Mouse (Mus musculus) Muller cell, postnatal 12 days (primary cell): Measurements from ENCODE around the gene Prox2.
"Not testable (repeated sequence)": the region's sequence is repeated elsewhere in the genome, so short reads cannot be mapped to it uniquely, and the experiment has no call there.

Experiments
- DNase-seq: peaks from one replicate; pipeline ENCODE4 v3.0.0-alpha.2; 2015; ENCODE audit errors: inconsistent ontology term

Gene Prox2

DNA sequence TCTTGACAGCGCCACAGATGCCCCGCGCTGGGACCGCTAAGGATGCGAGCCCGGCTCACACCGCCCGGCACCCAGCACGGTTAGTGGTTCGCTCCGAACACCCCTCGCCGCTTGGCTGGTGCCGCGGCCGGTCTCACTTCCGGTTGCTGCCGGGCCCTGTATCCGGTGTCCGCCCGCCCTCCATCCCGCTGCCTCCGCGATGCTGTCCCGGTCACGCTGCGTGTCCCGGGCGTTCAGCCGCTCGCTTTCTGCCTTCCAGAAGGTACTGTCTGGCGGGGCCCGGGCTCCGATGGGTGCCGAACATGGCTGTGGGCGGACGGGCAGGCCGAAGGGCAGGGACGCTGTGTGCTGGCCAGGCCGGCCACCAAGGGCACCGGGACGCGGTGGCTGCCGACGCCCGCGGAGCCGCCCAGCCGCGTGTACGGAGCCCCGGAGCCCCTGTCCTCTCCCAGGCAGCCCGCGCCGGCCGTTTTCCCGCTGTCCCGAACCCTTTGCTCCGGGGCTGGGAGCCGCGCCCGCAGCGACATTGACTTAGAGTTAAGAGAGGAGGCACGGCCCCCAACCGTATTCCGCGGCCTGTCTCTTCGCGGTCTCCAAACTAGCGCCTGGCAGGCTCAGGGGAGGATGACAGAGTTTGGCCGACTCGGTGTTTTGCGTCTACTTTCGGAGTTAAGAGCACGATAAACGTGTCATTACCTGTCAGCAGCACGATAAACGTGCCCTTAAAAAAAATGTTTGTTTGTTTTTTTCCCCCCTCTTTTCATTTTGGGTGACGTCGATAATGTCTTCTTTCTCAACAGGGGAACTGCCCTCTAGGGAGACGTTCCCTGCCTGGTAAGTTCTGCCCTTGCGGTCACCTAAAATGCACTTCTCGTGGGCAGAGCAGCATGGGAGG is at the start of gene Prox2, which contains the start of gene Dlst:
Prox2 (minus strand) TSS at position 62 of the 895 bp plus-strand sequence.
Dlst (plus strand) TSS at position 136 of the 895 bp plus-strand sequence.
- DNase-seq = peak; percentile 91

DNA sequence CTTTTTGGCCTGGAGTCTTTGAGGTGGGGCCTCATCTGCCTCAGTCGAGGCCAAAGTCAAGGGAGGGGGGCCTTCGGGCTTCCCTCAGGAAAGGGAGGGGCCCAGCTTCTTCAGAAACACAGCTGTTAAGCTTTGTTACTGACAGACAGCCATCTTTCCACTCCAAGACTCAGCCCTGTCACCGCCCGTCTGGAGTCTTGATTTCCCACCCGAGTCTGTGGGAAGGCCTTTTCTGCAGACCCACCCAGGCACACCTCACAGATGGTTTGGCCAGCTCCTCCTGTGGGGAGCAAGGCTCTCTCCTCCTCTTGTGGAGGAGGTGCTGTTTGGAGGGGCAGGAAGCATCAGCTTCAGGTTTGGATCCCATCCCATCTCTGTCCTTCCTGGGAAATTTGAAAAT is 49.0 kb upstream of the Prox2 start:
- no peak for DNase-seq

DNA sequence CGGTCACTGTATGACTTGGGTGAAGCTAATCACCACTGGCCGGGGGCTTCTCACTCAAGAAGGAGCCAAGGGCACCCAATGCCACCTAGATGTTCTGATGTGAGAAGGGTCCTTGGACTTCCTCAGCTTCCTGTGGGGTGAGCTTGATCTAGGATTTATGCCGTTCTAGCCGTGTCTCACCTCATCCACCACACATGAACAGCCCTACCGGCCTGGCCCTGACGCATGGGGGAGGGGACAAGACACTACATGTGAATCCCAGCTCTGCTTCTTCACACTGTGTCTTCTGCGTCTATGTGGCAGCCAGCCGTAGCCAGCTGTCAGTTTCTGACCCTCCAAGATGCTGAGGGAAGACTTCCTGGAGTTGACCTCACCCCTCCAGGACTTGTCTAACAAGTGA is 48.2 kb upstream of the Prox2 start:
- no peak for DNase-seq

DNA sequence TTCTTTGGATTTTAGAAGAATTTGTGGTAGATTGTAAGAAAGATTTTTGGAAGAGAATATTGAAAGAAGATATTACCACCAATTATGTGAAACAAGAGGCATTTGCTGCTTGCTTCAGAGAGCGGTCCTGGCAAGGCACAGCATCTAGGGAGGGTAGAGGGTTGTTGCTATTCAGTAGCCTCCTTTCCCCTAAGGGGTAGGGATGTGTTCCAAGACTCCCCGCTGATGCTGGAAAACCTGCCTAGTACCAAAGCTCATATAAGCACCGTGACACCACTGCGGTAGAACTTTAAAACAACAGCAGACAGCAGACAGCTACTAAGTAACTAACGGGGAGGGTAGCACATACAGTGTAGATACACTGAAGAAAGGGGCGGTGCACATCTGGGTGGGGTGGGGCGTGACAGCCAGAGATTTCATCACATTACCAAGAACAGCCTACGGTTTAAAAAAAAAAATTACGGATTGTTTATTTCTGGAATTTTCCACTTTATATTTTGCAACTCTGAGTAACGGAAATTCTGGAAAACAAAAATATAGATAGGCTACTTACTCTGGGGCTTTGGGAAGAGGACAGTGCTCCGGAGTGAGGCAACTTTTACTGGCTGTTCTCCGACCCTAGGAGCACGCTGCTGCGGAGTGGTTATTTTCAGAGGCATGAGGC is 47.4 kb upstream of the Prox2 start:
- no peak for DNase-seq

DNA sequence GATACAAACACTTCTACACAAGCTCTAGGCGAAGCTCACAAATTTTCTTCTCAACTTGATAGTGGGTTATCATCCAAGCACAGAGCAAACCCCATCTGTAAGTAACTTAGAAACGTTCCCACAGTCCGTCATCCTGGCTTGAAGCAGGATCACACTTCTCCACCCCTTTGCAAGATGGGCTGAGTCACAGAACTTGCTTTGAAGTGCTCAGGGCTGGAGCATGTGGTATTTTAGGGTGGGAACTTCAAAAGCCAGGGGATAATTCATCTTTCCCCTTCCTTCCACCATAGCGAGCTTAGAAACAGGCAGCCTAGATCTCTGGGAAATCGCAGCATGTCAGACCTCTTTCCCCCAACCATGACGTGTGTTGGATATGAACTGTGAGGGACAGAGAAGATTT is 45.8 kb upstream of the Prox2 start:
- DNase-seq = no peak

DNA sequence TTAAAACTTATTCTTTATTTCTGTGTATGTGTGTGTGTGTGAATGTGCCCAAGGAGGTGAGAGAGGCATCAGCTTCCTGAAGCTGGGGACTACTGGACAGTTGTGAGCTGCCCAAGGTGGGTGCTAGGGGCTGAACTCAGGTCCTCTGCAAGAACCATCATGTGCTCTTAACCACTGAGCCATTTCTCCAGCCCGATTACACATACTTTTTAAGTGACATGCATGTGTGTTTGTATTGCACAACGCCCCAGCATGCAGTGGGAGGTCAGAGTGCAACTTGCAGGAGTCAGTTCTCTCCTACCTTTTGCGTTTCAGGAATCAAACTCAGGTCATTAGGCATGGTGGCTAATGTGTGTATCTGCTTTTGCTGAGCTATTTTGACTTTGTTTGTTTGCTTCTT is 42.5 kb upstream of the Prox2 start:
- no peak for DNase-seq

DNA sequence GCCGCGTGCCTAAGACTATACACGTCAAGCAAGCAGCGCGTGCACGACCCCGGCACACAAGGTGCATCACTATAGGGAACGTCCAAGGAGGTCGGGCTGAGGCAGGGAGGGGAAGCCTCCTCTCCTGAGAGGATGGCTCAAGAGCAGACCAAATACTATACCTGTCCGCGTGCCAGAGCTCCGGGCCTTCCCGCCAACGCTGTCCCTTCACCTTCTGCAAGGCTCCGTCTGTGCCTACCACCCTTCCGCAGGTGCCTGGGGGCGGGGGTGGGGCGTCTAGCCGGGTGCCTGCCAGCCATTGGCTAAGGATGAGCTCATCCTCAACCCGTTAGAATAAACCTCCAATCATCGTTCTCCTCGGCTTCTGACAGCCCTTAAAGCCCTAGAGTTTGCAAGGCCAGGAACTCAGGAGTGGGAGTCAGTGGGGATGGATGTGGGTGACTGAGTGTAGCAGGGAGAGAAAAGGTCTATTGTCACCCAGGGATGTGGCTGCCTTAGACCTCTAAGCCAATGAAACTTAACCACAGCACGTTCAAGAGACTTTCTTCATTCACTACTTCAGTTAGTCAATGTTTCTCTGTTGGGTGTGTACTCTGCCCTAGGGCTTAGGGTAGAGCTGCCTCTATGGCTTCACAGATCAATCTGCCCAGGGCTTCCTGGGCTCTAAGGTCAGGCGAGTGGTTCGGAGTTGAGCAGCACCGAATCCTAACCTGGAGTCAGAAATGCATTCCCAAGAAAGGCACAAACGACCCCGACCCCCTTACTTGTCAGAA is 40.6 kb upstream of the Prox2 start, which contains the start of gene Rps6kl1:
Rps6kl1 (minus strand) TSS at position 263 of the 773 bp plus-strand sequence.
- peak; percentile 31 for DNase-seq

DNA sequence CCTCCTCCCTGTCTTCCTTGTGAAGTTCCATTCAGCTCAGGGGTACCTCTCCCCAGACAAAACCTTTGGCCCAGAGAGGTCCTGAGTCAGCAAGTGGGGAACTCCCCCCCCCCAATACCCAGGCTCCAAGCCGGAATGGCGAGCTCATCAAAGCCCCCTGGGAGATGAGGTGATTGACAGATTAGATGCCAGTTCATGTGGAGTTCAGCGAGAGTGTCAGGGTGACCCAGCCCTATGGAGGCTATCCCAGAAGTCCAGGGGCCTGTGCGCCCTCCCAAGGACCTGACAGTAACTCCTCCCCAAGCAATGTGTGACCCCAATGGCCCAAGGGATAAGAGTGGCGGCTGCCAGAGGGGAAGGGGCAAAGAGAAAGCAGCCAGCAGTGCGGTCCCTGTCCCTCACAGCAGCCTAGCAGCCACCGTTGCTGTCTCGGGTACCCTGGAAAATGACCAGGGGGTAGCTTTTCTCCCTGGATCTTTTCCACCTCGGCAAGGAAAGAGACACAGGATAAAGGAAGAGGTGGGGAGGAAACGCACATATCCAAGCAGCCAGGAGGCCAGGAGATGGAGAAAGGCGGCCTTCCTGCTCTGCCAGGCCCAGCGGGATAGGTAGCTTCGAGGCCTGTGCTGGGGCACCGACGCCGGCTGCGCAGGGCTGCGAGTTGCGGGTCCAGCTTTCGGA is 39.9 kb upstream of the Prox2 start:
- DNase-seq = no peak

DNA sequence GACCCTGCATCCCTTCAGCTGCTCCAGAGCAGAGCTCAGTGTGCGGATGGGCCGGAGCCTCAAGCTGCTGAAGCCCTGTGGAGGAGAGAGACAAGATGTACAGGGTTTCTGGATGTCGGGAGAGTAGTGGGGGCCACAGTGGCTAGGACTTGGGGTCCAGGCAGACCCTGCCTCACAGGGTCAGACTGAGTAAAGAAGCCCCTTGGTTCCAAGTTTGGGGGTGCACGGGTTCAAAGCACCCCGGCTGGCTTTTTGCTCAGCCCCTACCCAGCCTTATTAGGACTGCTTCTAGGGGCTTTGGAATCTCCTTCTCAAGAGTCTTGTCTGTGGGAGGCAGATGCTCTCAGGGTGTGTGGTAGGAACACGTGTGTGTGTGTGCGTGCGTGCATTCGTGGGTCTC is 36.3 kb upstream of the Prox2 start:
- no peak for DNase-seq

DNA sequence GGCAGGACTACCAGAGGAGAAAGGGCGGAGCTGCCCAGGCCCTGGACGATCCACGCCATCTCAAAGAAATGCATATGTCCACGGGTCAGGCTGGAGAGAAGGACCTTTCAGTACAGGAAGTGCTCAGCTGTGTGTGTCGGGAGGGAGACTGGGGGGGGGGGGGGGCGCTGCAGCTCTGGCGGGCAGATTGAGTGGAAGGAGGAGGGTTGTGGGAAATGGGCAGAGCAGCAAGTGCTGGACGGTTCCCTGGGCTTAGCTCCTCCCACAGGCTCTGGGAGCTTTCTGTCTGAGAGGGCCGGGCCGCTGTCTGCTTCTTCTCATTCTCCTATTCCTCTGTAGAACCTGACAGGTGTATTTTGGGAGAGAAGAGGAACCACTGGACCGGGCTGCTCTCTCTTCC is 35.8 kb upstream of the Prox2 start:
- peak; percentile 17 for DNase-seq

DNA sequence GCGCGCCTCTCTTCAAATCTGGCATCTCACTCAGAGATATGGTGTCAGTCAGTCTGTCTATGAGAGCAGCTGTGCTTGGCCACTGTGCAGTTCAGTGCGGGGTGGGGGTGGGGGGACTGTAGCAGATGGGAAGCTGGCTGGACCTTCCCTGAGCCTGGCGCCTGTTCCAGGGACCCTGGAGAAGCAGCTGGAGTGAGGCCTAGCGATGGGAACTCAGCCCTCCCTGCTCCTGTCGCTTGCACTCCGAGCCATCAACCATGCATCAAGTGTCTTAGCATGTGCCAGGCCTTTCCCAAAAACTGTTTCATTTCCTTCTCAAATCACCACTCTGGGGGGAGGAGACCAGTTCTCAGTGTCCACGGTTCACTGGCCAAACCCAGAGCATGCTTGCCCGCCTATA is 35.1 kb upstream of the Prox2 start:
- DNase-seq = no peak

DNA sequence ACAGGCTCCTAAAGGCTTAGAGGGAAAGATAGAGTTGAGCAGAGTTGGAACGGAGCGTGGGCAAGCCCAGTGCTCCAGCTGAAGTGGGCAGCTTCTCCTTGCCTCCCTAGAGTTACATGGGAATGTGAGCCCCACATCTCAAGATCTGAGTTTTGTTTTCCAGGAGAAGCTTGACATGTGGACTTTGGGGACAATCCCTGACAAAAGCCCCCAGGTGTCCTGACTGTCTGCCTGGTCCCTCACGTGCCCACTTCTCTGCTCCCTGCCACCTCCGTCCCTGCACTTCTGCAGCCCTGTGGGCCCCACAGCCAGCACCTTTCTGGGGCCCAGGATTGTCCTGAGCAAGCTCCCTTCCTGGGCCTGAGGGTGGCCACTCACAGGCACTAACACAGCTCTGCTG is 34.3 kb upstream of the Prox2 start:
- DNase-seq = no peak

DNA sequence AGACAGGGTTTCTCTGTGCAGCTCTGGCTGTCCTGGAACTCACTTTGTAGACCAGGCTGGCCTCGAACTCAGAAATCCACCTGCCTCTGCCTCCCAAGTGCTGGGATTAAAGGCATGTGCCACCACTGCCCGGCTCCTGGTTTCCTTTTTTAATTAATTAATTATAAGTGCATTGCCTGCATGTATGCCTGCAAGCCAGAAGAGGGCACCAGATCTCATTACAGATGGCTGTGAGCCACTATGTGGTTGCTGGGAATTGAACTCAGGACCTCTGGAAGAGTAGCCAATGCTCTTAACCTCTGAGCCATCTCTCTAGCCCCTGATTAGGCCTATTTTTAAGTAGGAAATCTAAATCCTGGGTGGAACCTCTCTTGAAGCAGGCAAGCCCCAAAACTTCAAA is 33.7 kb upstream of the Prox2 start:
- DNase-seq = not testable (repeated sequence)

DNA sequence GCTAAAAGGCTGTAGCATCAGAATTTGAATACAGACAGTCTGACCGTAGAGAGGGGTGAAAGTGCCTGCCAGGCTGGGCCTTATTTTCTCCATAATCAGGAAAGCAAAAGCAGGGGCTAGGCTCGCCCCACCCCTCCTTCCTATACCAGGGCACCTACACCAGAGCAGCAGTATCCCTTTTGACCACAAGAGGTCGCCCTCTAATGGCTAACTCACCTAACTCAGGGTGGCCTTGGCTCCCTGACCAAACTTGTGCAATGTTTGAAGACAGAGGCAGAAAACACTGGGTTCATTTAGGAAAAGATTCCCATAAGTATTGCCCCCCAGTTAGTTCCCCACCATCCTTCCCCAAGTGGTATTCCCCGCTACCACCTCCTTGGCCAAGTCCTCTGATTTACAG is 32.2 kb upstream of the Prox2 start:
- DNase-seq = peak; percentile 63

DNA sequence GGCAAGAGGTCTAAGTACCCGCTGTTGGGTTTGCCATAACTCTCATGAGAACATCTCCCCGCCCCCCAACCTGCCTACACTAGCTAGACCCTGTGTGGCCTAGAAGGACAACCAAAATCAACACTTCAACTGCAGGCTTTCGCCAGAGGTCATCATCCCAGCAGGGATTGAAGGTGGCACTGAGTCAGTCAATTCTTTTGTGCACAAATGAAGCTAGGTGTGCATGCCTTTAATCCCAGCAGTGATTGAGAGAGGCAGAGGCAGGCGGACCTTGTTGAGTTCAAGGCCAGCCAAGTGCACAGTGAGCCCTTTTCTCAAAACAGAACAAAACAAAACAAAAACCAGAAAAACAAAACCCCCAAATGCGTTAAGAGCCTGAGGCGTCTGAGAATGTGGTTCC is 30.5 kb upstream of the Prox2 start:
- DNase-seq = no peak

DNA sequence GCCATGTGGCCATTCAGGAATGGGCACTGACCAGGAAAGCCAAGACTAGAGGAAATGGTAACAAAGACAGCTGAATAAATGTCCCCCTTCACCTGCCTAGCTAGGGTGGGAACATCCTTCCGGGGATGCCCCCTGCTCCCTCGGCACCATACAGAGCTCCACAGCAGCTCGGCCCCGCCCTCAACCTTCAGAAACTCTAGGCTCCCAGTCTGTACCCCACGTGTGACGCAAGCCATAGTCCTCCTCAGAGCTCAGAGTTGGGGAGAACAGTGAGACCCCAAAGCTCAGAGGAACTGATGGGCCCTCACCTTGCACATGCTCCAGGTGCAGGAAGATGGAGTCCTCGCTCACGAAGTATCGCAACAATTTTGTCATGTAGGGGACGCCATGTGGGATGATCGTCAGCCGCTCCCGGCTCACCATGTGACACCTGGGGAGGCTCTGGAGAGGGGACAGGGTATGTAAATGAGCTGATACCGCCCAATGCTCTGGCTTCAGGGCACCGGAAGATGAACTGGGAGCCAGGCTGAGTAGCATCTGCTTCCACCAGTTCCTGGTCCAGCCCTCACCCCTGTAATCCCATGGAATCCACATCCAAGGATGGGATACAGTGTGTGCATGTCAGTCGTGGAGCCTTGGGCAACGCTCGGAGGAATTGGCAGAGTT is 29.6 kb upstream of the Prox2 start:
- no peak for DNase-seq

DNA sequence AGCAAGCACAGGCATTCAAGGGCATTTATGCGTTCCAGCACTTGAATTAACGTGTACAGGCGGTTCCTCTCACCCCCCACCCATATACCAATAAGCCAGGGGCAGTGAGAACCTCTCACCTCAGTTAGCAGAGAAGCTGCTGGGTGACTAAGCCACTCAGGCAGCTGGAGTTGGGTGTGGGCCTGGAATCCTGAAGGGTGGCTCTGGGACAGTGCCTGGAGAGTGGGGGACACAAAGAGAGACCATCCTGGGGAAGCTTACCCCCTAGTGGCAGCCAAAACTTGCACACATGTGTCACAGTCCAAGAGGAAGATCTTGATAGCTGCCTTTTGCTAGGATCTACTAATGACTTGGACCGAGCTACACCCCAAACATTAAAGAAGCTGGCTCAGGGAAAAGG is 26.1 kb upstream of the Prox2 start:
- peak; percentile 66 for DNase-seq

DNA sequence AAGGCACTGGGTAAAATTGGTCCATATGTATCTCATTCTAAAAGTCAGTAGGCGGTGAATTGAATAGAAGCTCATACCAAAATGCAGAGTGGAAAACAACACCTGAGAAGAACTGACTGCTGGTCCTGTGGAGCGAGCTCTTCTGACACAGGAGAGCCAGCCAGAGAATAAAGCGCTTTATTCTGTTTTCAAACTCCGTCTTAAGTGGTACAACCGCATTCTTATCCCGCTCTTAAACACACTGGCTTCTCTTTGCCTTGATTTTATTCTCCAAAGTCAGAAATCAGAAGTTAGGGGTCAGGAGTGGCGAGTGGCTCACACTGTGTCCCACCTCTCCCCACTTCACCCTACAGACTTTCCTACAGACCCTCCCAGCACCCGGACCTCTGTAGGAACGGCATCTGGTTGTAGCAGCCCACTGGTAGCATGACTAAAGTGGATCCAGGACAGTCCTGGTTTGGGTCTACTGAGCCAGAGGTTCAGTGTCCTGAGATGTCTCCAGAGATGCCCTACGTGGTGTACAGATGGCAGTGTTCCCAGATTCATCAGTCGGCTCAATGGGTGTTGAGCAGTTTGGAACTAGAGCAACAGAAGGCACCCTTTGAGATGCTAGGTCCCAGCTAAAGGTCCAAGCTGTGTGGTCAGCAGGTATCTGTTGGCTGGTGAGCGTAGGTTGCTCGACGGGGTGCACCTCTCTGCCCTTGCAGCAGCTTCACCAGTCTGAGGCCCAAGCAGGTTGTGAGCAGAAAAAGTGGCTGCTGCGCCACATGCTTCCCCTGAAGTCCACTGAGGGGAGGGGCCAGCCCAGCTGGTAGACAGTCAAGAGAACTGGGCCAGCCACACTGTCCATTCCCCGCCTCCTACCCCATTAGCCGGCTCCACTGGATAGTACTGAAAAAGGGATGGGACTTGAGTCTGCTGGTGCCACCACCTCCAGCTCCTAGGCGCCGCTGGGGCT is 25.2 kb upstream of the Prox2 start:
- DNase-seq = peak; percentile 84

DNA sequence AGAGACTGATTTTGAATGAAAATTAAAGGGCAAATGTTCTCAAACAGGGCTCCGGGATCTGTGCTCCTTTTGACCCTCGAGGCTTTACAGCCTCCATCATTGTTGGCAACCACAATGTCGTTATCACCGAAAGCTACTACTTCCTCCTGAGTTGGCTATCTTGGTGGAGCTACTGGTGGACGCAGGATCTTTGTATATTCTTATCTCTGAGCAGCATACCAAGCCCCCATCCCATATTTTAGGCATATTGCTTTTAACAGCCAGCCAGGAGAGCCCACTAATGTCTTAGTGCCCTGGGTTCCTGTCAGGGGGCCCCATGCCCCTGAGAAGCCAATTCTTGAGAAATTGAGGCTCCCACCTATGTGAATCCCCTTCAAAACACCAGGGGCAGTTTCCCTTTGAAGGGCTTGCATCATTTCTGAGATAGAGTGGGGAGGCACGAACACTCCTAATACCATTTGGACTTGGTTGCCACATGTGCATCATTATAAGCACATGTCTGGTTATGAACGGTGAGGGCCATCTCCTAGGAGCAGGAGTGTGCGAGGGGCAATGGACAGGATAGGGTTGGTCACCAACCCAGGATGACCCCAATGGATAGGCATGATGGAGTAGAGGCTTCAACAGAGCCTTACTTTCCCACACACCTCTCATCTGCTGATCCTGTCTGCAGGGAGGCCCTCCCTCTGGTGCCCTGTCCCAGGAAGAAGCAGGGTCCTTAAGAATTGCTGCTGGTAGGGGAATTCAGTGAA is 23.7 kb upstream of the Prox2 start:
- no peak for DNase-seq
